Mouse (Mus musculus): ENCODE results near the gene Ptprr.

The Ptprr gene

GRCm38 (mm10) chr10:116017845-116018479 is at the start of gene Ptprr:
Gene Ptprr, plus strand, starts transcription at chr10:116018213.
- peak; percentile 5 for DNase-seq

GRCm38 (mm10) chr10:115976345-115976744 is 41.7 kb upstream of the Ptprr start:
- DNase-seq, result no peak

GRCm38 (mm10) chr10:115978992-115979391 is 39.0 kb upstream of the Ptprr start:
- DNase-seq, result no peak

- no peak for DNase-seq
Measured at GRCm38 (mm10) chr10:115980018-115980417, 38.0 kb upstream of the Ptprr start.

GRCm38 (mm10) chr10:115984308-115984707 is 33.7 kb upstream of the Ptprr start:
- no peak for DNase-seq

- no peak for DNase-seq
Measured at GRCm38 (mm10) chr10:116001838-116002237, 16.2 kb upstream of the Ptprr start.

GRCm38 (mm10) chr10:116006675-116007074 is 11.3 kb upstream of the Ptprr start:
- DNase-seq, result no peak

GRCm38 (mm10) chr10:116018480-116018891 is 473 bp downstream of the Ptprr start:
- no peak for DNase-seq

- DNase-seq, result no peak
Measured at GRCm38 (mm10) chr10:116019086-116019860, 1.3 kb downstream of the Ptprr start.

- DNase-seq, result no peak
Measured at GRCm38 (mm10) chr10:116021081-116021480, 3.1 kb downstream of the Ptprr start.

- DNase-seq, result no peak
Measured at GRCm38 (mm10) chr10:116038150-116038549, 20.1 kb downstream of the Ptprr start.

- no peak for DNase-seq
Measured at GRCm38 (mm10) chr10:116075954-116076353, 57.9 kb downstream of the Ptprr start.

- no peak for DNase-seq
Measured at GRCm38 (mm10) chr10:116078636-116079035, 60.6 kb downstream of the Ptprr start.

- no peak for DNase-seq
Measured at GRCm38 (mm10) chr10:116079396-116079795, 61.4 kb downstream of the Ptprr start.

- DNase-seq, result no peak
Measured at GRCm38 (mm10) chr10:116080841-116081240, 62.8 kb downstream of the Ptprr start.

GRCm38 (mm10) chr10:116083965-116084364 is 66.0 kb downstream of the Ptprr start:
- no peak for DNase-seq

- no peak for DNase-seq
Measured at GRCm38 (mm10) chr10:116096466-116096865, 78.5 kb downstream of the Ptprr start.

- DNase-seq, result no peak
Measured at GRCm38 (mm10) chr10:116098470-116098869, 80.5 kb downstream of the Ptprr start.

GRCm38 (mm10) chr10:116108176-116108575 is 90.2 kb downstream of the Ptprr start:
- no peak for DNase-seq

- no peak for DNase-seq
Measured at GRCm38 (mm10) chr10:116108730-116109129, 90.7 kb downstream of the Ptprr start.

GRCm38 (mm10) chr10:116112868-116113267 is 94.9 kb downstream of the Ptprr start:
- DNase-seq, result no peak

- DNase-seq, result no peak
Measured at GRCm38 (mm10) chr10:116113867-116114474, 96.0 kb downstream of the Ptprr start, which contains the start of gene 4933416C03Rik. Gene 4933416C03Rik, minus strand, starts transcription at chr10:116113917.

GRCm38 (mm10) chr10:116115881-116116677 is 98.1 kb downstream of the Ptprr start:
- DNase-seq, result no peak

Measured in thymus, postnatal 4 days (tissue).